Mouse (Mus musculus) limb, embryonic 11.5 days (tissue): ENCODE data around the gene Fam131a. TPM values are rescaled to one million over a fixed set of nuclear protein-coding genes. Genes with fewer than 3 reads are reported as not detected.
"Not testable (repeated sequence)": the region's sequence is repeated elsewhere in the genome, so short reads cannot be mapped to it uniquely, and the experiment has no call there.

Experiments
- ATAC-seq: fragments of 200-750 bp; cut with Nextera tagmentation; 2 replicates; pipeline ENCODE4 v1.8.0; 2017; ENCODE audit warnings: low read depth; ENCODE audit not compliant: insufficient number of reproducible peaks, low FRiP score, low TSS enrichment
- DNase-seq: peaks from one replicate; pipeline ENCODE4 v3.0.0-alpha.2; 2015; ENCODE audit warnings: low spot score
- H3K27ac ChIP-seq: fragments of 300-500 bp; sonication (generic); replicated peaks from 2 replicates; pipeline ENCODE4 v1.5.1; 2014; ENCODE audit warnings: low read depth, mild to moderate bottlenecking, low read length
- H3K27me3 ChIP-seq: fragments of 300-500 bp; sonication (generic); 2 replicates; pipeline ENCODE4 v1.6.1; 2014; ENCODE audit warnings: mild to moderate bottlenecking, low read length, mixed read lengths; ENCODE audit not compliant: control insufficient read depth, insufficient read depth
- H3K36me3 ChIP-seq: fragments of 300-500 bp; sonication (generic); 2 replicates; pipeline ENCODE4 v1.6.1; 2014; ENCODE audit warnings: mild to moderate bottlenecking, low read length, moderate library complexity, mixed read lengths; ENCODE audit not compliant: control insufficient read depth, insufficient read depth
- H3K4me1 ChIP-seq: fragments of 300-500 bp; sonication (generic); 2 replicates; pipeline ENCODE4 v1.6.1; 2014; ENCODE audit warnings: low read length, mixed read lengths; ENCODE audit not compliant: control insufficient read depth, insufficient read depth
- H3K4me2 ChIP-seq: fragments of 300-500 bp; sonication (generic); 2 replicates; pipeline ENCODE4 v1.6.1; 2014; ENCODE audit warnings: low read depth, mild to moderate bottlenecking, moderate library complexity; ENCODE audit not compliant: severe bottlenecking
- H3K4me3 ChIP-seq: fragments of 300-500 bp; sonication (generic); 2 replicates; pipeline ENCODE4 v1.5.1; 2014; ENCODE audit warnings: low read depth, low read length
- H3K9ac ChIP-seq: fragments of 300-500 bp; sonication (generic); 2 replicates; pipeline ENCODE4 v1.6.1; 2014; ENCODE audit warnings: mild to moderate bottlenecking, low read length
- H3K9me3 ChIP-seq: fragments of 300-500 bp; sonication (generic); 2 replicates; pipeline ENCODE4 v1.6.1; 2016; ENCODE audit warnings: low read length; ENCODE audit not compliant: control insufficient read depth
- WGBS: fragments of 180-500 bp; shearing (Covaris S2); extraction: QIAGEN DNeasy Blood & Tissue Kit; methylation state at CpG from one replicate; pipeline ENCODE4 v1.1.7; 2014; 5-methylcytosine and 5-hydroxymethylcytosine counted together
- polyA plus RNA-seq: library from polyadenylated mRNA; unstranded; fragments of >200 nt; fragmentation: Nextera tagmentation; extraction: Ambion mirVana; gene quantifications from 2 replicates; pipeline ENCODE4 v1.2.1, GENCODE M21; 2014

Fam131a gene
- polyA plus RNA-seq, result 3.5 and 4.1 TPM in 2 replicates

- peak; percentile 93 for ATAC-seq
- peaks cover 22% of the 10 kb centered on the region; the same call in 1 of the 2 replicates for H3K4me1 ChIP-seq
- H3K9me3 ChIP-seq, result no peaks in the 10 kb centered on the region
- WGBS, result 0% methylated on average over 36 of the region's 37 CpGs
- H3K27me3 ChIP-seq, result no peaks in the 10 kb centered on the region
- H3K27ac ChIP-seq, result peak within 1 kb of the TSS; percentile 45; the same call in 1 of the 2 replicates
- peak within 1 kb of the TSS; percentile 53 for H3K9ac ChIP-seq
- DNase-seq, result peak; percentile 95
- peak within 1 kb of the TSS; percentile 76 for H3K4me2 ChIP-seq
- H3K36me3 ChIP-seq, result peaks cover 20% of the 10 kb centered on the region
- H3K4me3 ChIP-seq, result peak within 1 kb of the TSS; percentile 51
These were observed at the start of gene Fam131a for GRCm38 (mm10) chr16:20693111-20693701. Gene Fam131a (plus strand): TSS chr16:20693241.

GRCm38 (mm10) chr16:20643911-20644310, 49.1 kb upstream of the Fam131a start:
- Histone ChIP-seq H3K9me3 (no peaks in the 10 kb centered on the region), H3K9ac (no peak overlapping the region), H3K27ac (no peak overlapping the region), H3K4me3 (no peak overlapping the region), H3K27me3 (no peaks in the 10 kb centered on the region), H3K36me3 (no peaks in the 10 kb centered on the region), H3K4me1 (no peaks in the 10 kb centered on the region), H3K4me2 (no peak overlapping the region)
- DNase-seq (no peak), ATAC-seq (no peak)
- WGBS, result 87% methylated on average over 7 of the region's 7 CpGs

GRCm38 (mm10) chr16:20651076-20651946, 41.7 kb upstream of the Fam131a start, which contains the start of gene Psmd2:
Gene Psmd2 (plus strand): TSS chr16:20651652.
- Histone ChIP-seq H3K4me1 (peaks cover 7% of the 10 kb centered on the region; the same call in 1 of the 2 replicates), H3K4me3 (peak within 1 kb of the TSS; percentile 92), H3K4me2 (peak within 1 kb of the TSS; percentile 78), H3K36me3 (peaks cover 11% of the 10 kb centered on the region; the same call in 1 of the 2 replicates), H3K9ac (peak within 1 kb of the TSS; percentile 83), H3K27ac (0 out of 2 replicates have a peak within 1 kb of the TSS, but pooled peaks have one; percentile 42), H3K9me3 (no peaks in the 10 kb centered on the region), H3K27me3 (no peaks in the 10 kb centered on the region)
- ATAC-seq (peak; percentile 93), DNase-seq (peak; percentile 97)
- 2% methylated on average over 46 of the region's 46 CpGs for WGBS

DNA sequence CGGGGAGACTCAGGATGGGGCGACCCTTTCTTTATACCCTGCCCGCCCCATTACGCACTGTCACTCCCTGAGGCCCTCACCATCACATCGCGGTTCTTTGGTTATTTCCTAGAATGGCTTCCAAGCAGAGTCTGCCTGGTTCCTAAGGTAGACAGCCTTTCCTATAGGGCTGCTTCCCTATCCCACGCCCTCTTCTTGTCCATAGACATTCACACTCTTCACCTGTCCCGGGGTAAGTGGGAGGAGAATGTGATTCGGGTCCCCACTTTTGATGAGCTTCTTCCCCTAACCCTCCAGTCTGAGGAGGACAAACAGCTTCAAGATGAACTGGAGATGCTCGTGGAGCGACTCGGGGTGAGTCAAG, 41.1 kb upstream of the Fam131a start:
- peaks cover 7% of the 10 kb centered on the region; the same call in 1 of the 2 replicates for H3K4me1 ChIP-seq
- peak overlapping the region; percentile 78 for H3K4me2 ChIP-seq
- DNase-seq (no peak), ATAC-seq (peak; percentile 40)
- H3K27ac ChIP-seq, result no peak overlapping the region
- 11% methylated on average over 12 of the region's 12 CpGs for WGBS
- peak overlapping the region; percentile 83 for H3K9ac ChIP-seq
- peaks cover 17% of the 10 kb centered on the region; the same call in 1 of the 2 replicates for H3K36me3 ChIP-seq
- H3K27me3 ChIP-seq, result no peaks in the 10 kb centered on the region
- H3K4me3 ChIP-seq, result peak overlapping the region; percentile 92
- no peaks in the 10 kb centered on the region for H3K9me3 ChIP-seq

GRCm38 (mm10) chr16:20653315-20653714, 39.7 kb upstream of the Fam131a start:
- Histone ChIP-seq H3K9me3 (no peaks in the 10 kb centered on the region), H3K27me3 (no peaks in the 10 kb centered on the region), H3K36me3 (peaks cover 24% of the 10 kb centered on the region; the same call in 1 of the 2 replicates), H3K4me1 (peaks cover 7% of the 10 kb centered on the region; the same call in 1 of the 2 replicates), H3K9ac (no peak overlapping the region), H3K27ac (no peak overlapping the region), H3K4me3 (no peak overlapping the region), H3K4me2 (no peak overlapping the region)
- 57% methylated on average over 2 of the region's 2 CpGs for WGBS
- ATAC-seq (no peak), DNase-seq (no peak)

GRCm38 (mm10) chr16:20657661-20658060, 35.4 kb upstream of the Fam131a start:
- Histone ChIP-seq H3K4me2 (no peak overlapping the region), H3K27ac (no peak overlapping the region), H3K9me3 (no peaks in the 10 kb centered on the region), H3K36me3 (peaks cover 50% of the 10 kb centered on the region), H3K4me1 (0 out of 2 replicates have a peak, but pooled peaks cover 2% of the 10 kb centered on the region), H3K4me3 (no peak overlapping the region), H3K27me3 (no peaks in the 10 kb centered on the region), H3K9ac (no peak overlapping the region)
- WGBS, result 91% methylated on average over 4 of the region's 4 CpGs
- no peak for ATAC-seq
- no peak for DNase-seq

GRCm38 (mm10) chr16:20668013-20668412, 25.0 kb upstream of the Fam131a start, which contains the start of gene Eif4g1:
Gene Eif4g1 (plus strand): TSS chr16:20668313.
- 96% methylated on average over 5 of the region's 6 CpGs for WGBS

GRCm38 (mm10) chr16:20670291-20670690, 22.8 kb upstream of the Fam131a start:
- WGBS, result 90% methylated on average over 3 of the region's 3 CpGs
- no peak overlapping the region for H3K4me3 ChIP-seq
- no peaks in the 10 kb centered on the region for H3K9me3 ChIP-seq
- ATAC-seq (no peak), DNase-seq (no peak)
- no peaks in the 10 kb centered on the region for H3K27me3 ChIP-seq
- H3K36me3 ChIP-seq, result peaks cover 3% of the 10 kb centered on the region; the same call in 1 of the 2 replicates
- peaks cover 12% of the 10 kb centered on the region for H3K4me1 ChIP-seq
- no peak overlapping the region for H3K4me2 ChIP-seq
- H3K27ac ChIP-seq, result no peak overlapping the region
- no peak overlapping the region for H3K9ac ChIP-seq

More at GRCm38 (mm10) chr16:20668013-20668412, 25.0 kb upstream of the Fam131a start, which contains the start of gene Eif4g1:
- H3K4me2 ChIP-seq, DNase-seq, H3K36me3 ChIP-seq, H3K27ac ChIP-seq, H3K4me3 ChIP-seq, H3K9ac ChIP-seq, ATAC-seq, H3K27me3 ChIP-seq, H3K9me3 ChIP-seq, H3K4me1 ChIP-seq: not testable (repeated sequence)
